Mouse (Mus musculus) cortical plate, adult 2 months (tissue): Measurements from ENCODE around the gene Aire.

Experiments
- CTCF ChIP-seq: fragments of 200-500 bp; IDR thresholded peaks from 2 replicates; pipeline ENCODE4 v1.5.1; 2011; ENCODE audit warnings: mild to moderate bottlenecking, control low read depth, low read length; ENCODE audit not compliant: insufficient read depth; ENCODE audit errors: extremely low read depth
- POLR2A ChIP-seq: fragments of 200-500 bp; IDR thresholded peaks from 2 replicates; pipeline ENCODE4 v1.6.1; 2011; ENCODE audit warnings: mild to moderate bottlenecking, low read length, control low read depth; ENCODE audit not compliant: insufficient read depth; ENCODE audit errors: extremely low read depth

DNA sequence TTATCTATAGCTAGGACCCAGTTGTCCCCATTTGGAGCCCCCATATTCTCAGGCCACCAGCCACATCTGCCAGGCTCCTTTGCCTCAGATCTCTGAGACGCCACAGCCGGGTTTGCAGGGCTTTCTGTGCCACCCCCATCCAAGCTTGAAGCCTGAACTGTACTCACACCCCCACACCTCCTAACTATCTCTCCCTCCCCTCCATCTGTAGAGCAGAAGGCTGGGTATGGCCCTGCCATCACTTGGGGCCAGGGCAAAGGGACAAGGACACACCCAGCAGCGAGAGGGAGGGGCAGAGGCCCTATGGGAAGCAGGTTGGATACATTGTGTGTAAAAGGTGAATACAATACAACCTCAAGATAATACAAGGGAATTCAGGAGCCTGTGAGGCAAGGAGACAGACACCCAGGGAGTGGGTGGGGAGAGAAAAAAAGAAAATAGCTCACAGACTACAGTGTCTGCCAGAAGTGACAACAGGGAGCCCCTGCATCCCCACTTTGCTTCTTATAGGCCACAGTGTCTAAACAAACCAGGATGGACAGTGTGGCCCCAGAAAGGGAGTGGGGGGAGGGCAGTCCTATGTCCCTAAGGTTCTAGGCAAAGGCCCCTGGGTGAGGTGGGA is 38.8 kb downstream of the Aire start:
- TF ChIP-seq CTCF (no peak), POLR2A (no peak)
